ENCODE assay signal across 9 mouse cellular contexts in genomic region chrX:99531154-99531553, GRCm38 (mm10).
A peak's percentile ranks its signal among the peaks of the same experiment; 100 is the strongest.
DNase-seq lines count a peak whose midpoint lies in the region; ATAC-seq lines count a peak whose summit lies in the region.
"Had no signal": no experiment of that assay in that cellular context is flagged by ENCODE, and none has a peak within 500 bp of the region (broad histone marks: within the 10 kb centered on the region; RNA-seq: fewer than 3 reads in every experiment).

No protein-coding gene starts in this region.

- WGBS in heart, embryonic 12.5 days, result 53% methylated on average over 3 of the region's 3 CpGs

- H3K36me3 ChIP-seq in heart, embryonic 12.5 days, result no peaks in the 10 kb centered on the region

- no peaks in the 10 kb centered on the region for H3K4me1 ChIP-seq in heart, embryonic 12.5 days (replicated peaks)

- no peak overlapping the region for H3K27ac ChIP-seq in heart, embryonic 12.5 days (ENCODE audit: poor library complexity, severe bottlenecking)

- no peak overlapping the region for H3K9ac ChIP-seq in heart, embryonic 12.5 days

- peak; percentile 30 to 33 for DNase-seq in heart, adult 9 months (ENCODE audit: low spot score in 2 of 2)
- DNase-seq in lung, postnatal 10 days, result peak; percentile 22
- no peak for DNase-seq in lung, postnatal 36 days
- peak; percentile 44 for DNase-seq in adrenal gland, postnatal 14 days
- DNase-seq in kidney, postnatal 36 days, result peak; percentile 31 to 59
- DNase-seq in cerebellum, postnatal 10 days, result no peak
- DNase-seq in retina, embryonic 14.5 days (ENCODE audit: low spot score), result no peak

- H3K4me3 ChIP-seq in heart, embryonic 12.5 days, result no peak overlapping the region

- H3K9me3 ChIP-seq in heart, embryonic 12.5 days (replicated peaks), result no peaks in the 10 kb centered on the region

- peaks cover 50% of the 10 kb centered on the region for H3K27me3 ChIP-seq in heart, embryonic 12.5 days (replicated peaks)

- no peak for ATAC-seq in heart, embryonic 12.5 days (ENCODE audit: insufficient number of reproducible peaks, low FRiP score)
- ATAC-seq: intestine, embryonic 16.5 days had no signal

- no peak overlapping the region for H3K4me2 ChIP-seq in heart, embryonic 12.5 days

Comparison
In these comparisons a context has a peak if more than half of its experiments do, and no peak if none do; other contexts are left out.
1. DNase-seq: peak in heart, adult 9 months (2 of 2), lung, postnatal 10 days (single experiment), adrenal gland, postnatal 14 days (single experiment) and kidney, postnatal 36 days (2 of 2); none in lung, postnatal 36 days (single experiment), cerebellum, postnatal 10 days (0 of 2) and retina, embryonic 14.5 days (single experiment).